Mouse (Mus musculus): ENCODE measurements around the gene Fam131a. TPM values are rescaled to one million over a fixed set of nuclear protein-coding genes. Genes with fewer than 3 reads are reported as not detected.

Fam131a gene
- polyA plus RNA-seq, 1 experiment from 2014 or later, result 7.2 TPM

- Histone ChIP-seq H3K4me1 (peaks cover 27% of the 10 kb centered on the region), H3K9me3 (no peaks in the 10 kb centered on the region), H3K4me3 (no peak overlapping the region), H3K27me3 (peaks cover 6% of the 10 kb centered on the region; the same call in 1 of the 2 replicates), H3K27ac (no peak overlapping the region), H3K9ac (0 out of 2 replicates have a peak overlapping the region, but pooled peaks have one; percentile 17), H3K4me2 (no peak overlapping the region), H3K36me3 (peaks cover 26% of the 10 kb centered on the region)
- WGBS, result 37% methylated on average over 5 of the region's 5 CpGs
- ATAC-seq (ENCODE audit: insufficient number of reproducible peaks, insufficient read depth, low FRiP score, low TSS enrichment, low read depth), result no peak
These were observed 7.0 kb downstream of the Fam131a start for GRCm38 (mm10) chr16:20700036-20700435.

- no peak overlapping the region for H3K4me3 ChIP-seq
- peaks cover 38% of the 10 kb centered on the region for H3K36me3 ChIP-seq
- peak overlapping the region; percentile 81 for H3K27ac ChIP-seq
- no peaks in the 10 kb centered on the region for H3K9me3 ChIP-seq
- peak; percentile 28; the same call in 1 of the 2 replicates for ATAC-seq (ENCODE audit: insufficient number of reproducible peaks, insufficient read depth, low FRiP score, low TSS enrichment, low read depth)
- peak overlapping the region; percentile 52 for H3K9ac ChIP-seq
- H3K4me1 ChIP-seq, result peaks cover 19% of the 10 kb centered on the region
- 55% methylated on average over 7 of the region's 7 CpGs for WGBS
- H3K4me2 ChIP-seq, result 0 out of 2 replicates have a peak overlapping the region, but pooled peaks have one; percentile 36
- peaks cover under 1% of the 10 kb centered on the region; the same call in 1 of the 2 replicates for H3K27me3 ChIP-seq
These were observed 8.3 kb downstream of the Fam131a start for GRCm38 (mm10) chr16:20701316-20701715.

- Histone ChIP-seq H3K4me1 (peaks cover 17% of the 10 kb centered on the region), H3K9ac (peak overlapping the region; percentile 52), H3K4me2 (peak overlapping the region; percentile 36), H3K27me3 (no peaks in the 10 kb centered on the region), H3K9me3 (no peaks in the 10 kb centered on the region), H3K27ac (peak overlapping the region; percentile 81), H3K4me3 (no peak overlapping the region), H3K36me3 (peaks cover 44% of the 10 kb centered on the region)
- peak; percentile 62; the same call in 1 of the 2 replicates for ATAC-seq (ENCODE audit: insufficient number of reproducible peaks, insufficient read depth, low FRiP score, low TSS enrichment, low read depth)
- 9% methylated on average over 12 of the region's 12 CpGs for WGBS
These were observed 8.9 kb downstream of the Fam131a start for GRCm38 (mm10) chr16:20701729-20702521.

GRCm38 (mm10) chr16:20702522-20702893 is 9.5 kb downstream of the Fam131a start:
- H3K4me3 ChIP-seq, result no peak overlapping the region
- 7% methylated on average over 8 of the region's 8 CpGs for WGBS

GRCm38 (mm10) chr16:20703071-20703470 is 10.0 kb downstream of the Fam131a start:
- 90% methylated on average over 10 of the region's 10 CpGs for WGBS
- no peak for ATAC-seq (ENCODE audit: insufficient number of reproducible peaks, insufficient read depth, low FRiP score, low TSS enrichment, low read depth)
- Histone ChIP-seq H3K4me3 (no peak overlapping the region), H3K9ac (no peak overlapping the region), H3K27me3 (no peaks in the 10 kb centered on the region), H3K27ac (peak overlapping the region; percentile 81; the same call in 1 of the 2 replicates), H3K4me1 (peaks cover 17% of the 10 kb centered on the region), H3K9me3 (no peaks in the 10 kb centered on the region), H3K4me2 (no peak overlapping the region), H3K36me3 (peaks cover 56% of the 10 kb centered on the region)

More at GRCm38 (mm10) chr16:20702522-20702893, 9.5 kb downstream of the Fam131a start:
- Histone ChIP-seq H3K36me3 (peaks cover 50% of the 10 kb centered on the region), H3K9me3 (no peaks in the 10 kb centered on the region), H3K9ac (peak overlapping the region; percentile 52), H3K27ac (peak overlapping the region; percentile 81), H3K4me1 (peaks cover 17% of the 10 kb centered on the region), H3K4me2 (peak overlapping the region; percentile 36; the same call in 1 of the 2 replicates), H3K27me3 (no peaks in the 10 kb centered on the region)
- ATAC-seq (ENCODE audit: insufficient number of reproducible peaks, insufficient read depth, low FRiP score, low TSS enrichment, low read depth), result 0 out of 2 replicates have a peak, but pooled peaks have one; percentile 2

GRCm38 (mm10) chr16:20703699-20704400 is 10.8 kb downstream of the Fam131a start:
- peaks cover 17% of the 10 kb centered on the region for H3K4me1 ChIP-seq
- no peak overlapping the region for H3K9ac ChIP-seq
- WGBS, result 86% methylated on average over 6 of the region's 6 CpGs
- no peak overlapping the region for H3K4me3 ChIP-seq
- no peaks in the 10 kb centered on the region for H3K9me3 ChIP-seq
- H3K27me3 ChIP-seq, result no peaks in the 10 kb centered on the region
- H3K27ac ChIP-seq, result no peak overlapping the region
- H3K4me2 ChIP-seq, result no peak overlapping the region
- ATAC-seq (ENCODE audit: insufficient number of reproducible peaks, insufficient read depth, low FRiP score, low TSS enrichment, low read depth), result no peak
- H3K36me3 ChIP-seq, result peaks cover 64% of the 10 kb centered on the region

GRCm38 (mm10) chr16:20705786-20706185 is 12.7 kb downstream of the Fam131a start:
- no peak overlapping the region for H3K9ac ChIP-seq
- no peak overlapping the region for H3K4me2 ChIP-seq
- peaks cover 64% of the 10 kb centered on the region for H3K36me3 ChIP-seq
- 81% methylated on average over 3 of the region's 3 CpGs for WGBS
- H3K9me3 ChIP-seq, result no peaks in the 10 kb centered on the region
- H3K4me3 ChIP-seq, result no peak overlapping the region
- no peak overlapping the region for H3K27ac ChIP-seq
- peaks cover 17% of the 10 kb centered on the region for H3K4me1 ChIP-seq
- no peak for ATAC-seq (ENCODE audit: insufficient number of reproducible peaks, insufficient read depth, low FRiP score, low TSS enrichment, low read depth)
- H3K27me3 ChIP-seq, result no peaks in the 10 kb centered on the region

- no peak for ATAC-seq (ENCODE audit: insufficient number of reproducible peaks, insufficient read depth, low FRiP score, low TSS enrichment, low read depth)
- 93% methylated on average over 2 of the region's 2 CpGs for WGBS
- H3K4me1 ChIP-seq, result peaks cover 13% of the 10 kb centered on the region
These were observed 13.5 kb downstream of the Fam131a start for GRCm38 (mm10) chr16:20706407-20707055.

GRCm38 (mm10) chr16:20708220-20708938 is 15.3 kb downstream of the Fam131a start:
- peaks cover 86% of the 10 kb centered on the region for H3K36me3 ChIP-seq
- no peaks in the 10 kb centered on the region for H3K27me3 ChIP-seq
- H3K27ac ChIP-seq, result no peak overlapping the region
- H3K4me3 ChIP-seq, result no peak overlapping the region
- no peak overlapping the region for H3K9ac ChIP-seq
- H3K4me2 ChIP-seq, result no peak overlapping the region
- H3K9me3 ChIP-seq, result no peaks in the 10 kb centered on the region
- no peak for ATAC-seq (ENCODE audit: insufficient number of reproducible peaks, insufficient read depth, low FRiP score, low TSS enrichment, low read depth)
- H3K4me1 ChIP-seq, result peaks cover under 1% of the 10 kb centered on the region; the same call in 1 of the 2 replicates
- WGBS, result 92% methylated on average over 21 of the region's 21 CpGs

More at GRCm38 (mm10) chr16:20706407-20707055, 13.5 kb downstream of the Fam131a start:
- H3K9ac ChIP-seq, result no peak overlapping the region
- no peak overlapping the region for H3K27ac ChIP-seq
- H3K36me3 ChIP-seq, result peaks cover 72% of the 10 kb centered on the region
- H3K4me2 ChIP-seq, result no peak overlapping the region
- no peak overlapping the region for H3K4me3 ChIP-seq
- no peaks in the 10 kb centered on the region for H3K27me3 ChIP-seq
- no peaks in the 10 kb centered on the region for H3K9me3 ChIP-seq

GRCm38 (mm10) chr16:20708939-20709734 is 16.1 kb downstream of the Fam131a start:
- H3K27ac ChIP-seq, result no peak overlapping the region
- H3K9me3 ChIP-seq, result no peaks in the 10 kb centered on the region
- H3K9ac ChIP-seq, result no peak overlapping the region
- no peak overlapping the region for H3K4me3 ChIP-seq
- no peak overlapping the region for H3K4me2 ChIP-seq
- peaks cover 81% of the 10 kb centered on the region for H3K36me3 ChIP-seq
- peaks cover 8% of the 10 kb centered on the region for H3K4me1 ChIP-seq
- H3K27me3 ChIP-seq, result no peaks in the 10 kb centered on the region
- ATAC-seq (ENCODE audit: insufficient number of reproducible peaks, insufficient read depth, low FRiP score, low TSS enrichment, low read depth), result 0 out of 2 replicates have a peak, but pooled peaks have one; percentile 34
- WGBS, result 73% methylated on average over 19 of the region's 19 CpGs

Measured in embryonic facial prominence, embryonic 13.5 days (tissue).